Mouse (Mus musculus) liver, postnatal 0 days (tissue): ENCODE measurements around the gene Ascl1. TPM values are rescaled to one million over a fixed set of nuclear protein-coding genes. Genes with fewer than 3 reads are reported as not detected.

Experiments used
- ATAC-seq: fragments of 200-750 bp; cut with Nextera tagmentation; 2 replicates; pipeline ENCODE4 v1.8.0; 2017; ENCODE audit warnings: mild to moderate bottlenecking, moderate library complexity
- DNase-seq: peaks from one replicate; pipeline ENCODE4 v3.0.0-alpha.2; 2016
- H3K27ac ChIP-seq: fragments of 300-500 bp; sonication (generic); 2 replicates; pipeline ENCODE4 v1.5.1; 2014; ENCODE audit warnings: antibody characterized with exemption, moderate library complexity, mild to moderate bottlenecking, low read depth
- H3K27me3 ChIP-seq: fragments of 300-500 bp; sonication (generic); 2 replicates; pipeline ENCODE4 v1.6.1; 2014; ENCODE audit warnings: low read length, control low read depth, mixed read lengths; ENCODE audit not compliant: insufficient read depth
- H3K36me3 ChIP-seq: fragments of 300-500 bp; sonication (generic); replicated peaks from 2 replicates; pipeline ENCODE4 v1.6.1; 2014; ENCODE audit warnings: mild to moderate bottlenecking, control low read depth, low read length, moderate library complexity, mixed read lengths; ENCODE audit not compliant: insufficient read depth
- H3K4me1 ChIP-seq: fragments of 300-500 bp; sonication (generic); 2 replicates; pipeline ENCODE4 v1.6.1; 2014; ENCODE audit warnings: antibody characterized with exemption, mild to moderate bottlenecking, control low read depth; ENCODE audit not compliant: insufficient read depth
- H3K4me2 ChIP-seq: fragments of 300-500 bp; sonication (generic); 2 replicates; pipeline ENCODE4 v1.6.1; 2014; ENCODE audit warnings: low read depth, mild to moderate bottlenecking, low read length, moderate library complexity, mixed read lengths
- H3K4me3 ChIP-seq: fragments of 300-500 bp; sonication (generic); 2 replicates; pipeline ENCODE4 v1.5.1; 2014; ENCODE audit warnings: low read depth, low read length
- H3K9ac ChIP-seq: fragments of 300-500 bp; sonication (generic); replicated peaks from 2 replicates; pipeline ENCODE4 v1.6.1; 2014; ENCODE audit warnings: mild to moderate bottlenecking, moderate library complexity
- H3K9me3 ChIP-seq: fragments of 300-500 bp; sonication (generic); 2 replicates; pipeline ENCODE4 v1.6.1; 2016; ENCODE audit warnings: mild to moderate bottlenecking, control low read depth, low read length, mixed read lengths
- CTCF ChIP-seq: sonication (generic); IDR thresholded peaks from 2 replicates; pipeline ENCODE4 v1.5.1; 2016; ENCODE audit warnings: antibody characterized with exemption, low read depth
- EP300 ChIP-seq: IDR thresholded peaks from 2 replicates; pipeline ENCODE4 v1.6.1; 2016; ENCODE audit warnings: antibody characterized with exemption, low read depth, mild to moderate bottlenecking
- WGBS: fragments of 180-500 bp; shearing (Covaris S2); extraction: QIAGEN DNeasy Blood & Tissue Kit; methylation state at CpG from one replicate; pipeline ENCODE4 v1.1.7; 2014; ENCODE audit not compliant: insufficient replicate concordance; 5-methylcytosine and 5-hydroxymethylcytosine counted together
- polyA plus RNA-seq: library from polyadenylated mRNA; unstranded; fragments of >200 nt; fragmentation: Nextera tagmentation; extraction: Ambion mirVana; gene quantifications from 2 replicates; pipeline ENCODE4 v1.2.1, GENCODE M21; 2015

The Ascl1 gene
- polyA plus RNA-seq, 1 experiment from 2014 or later = not detected

GRCm38 (mm10) chr10:87508581-87508980 is 15.1 kb upstream of the Ascl1 start:
- Histone ChIP-seq H3K4me2 (no peak overlapping the region), H3K4me3 (no peak overlapping the region), H3K9ac (no peak overlapping the region), H3K27ac (no peak overlapping the region), H3K4me1 (no peaks in the 10 kb centered on the region), H3K36me3 (no peaks in the 10 kb centered on the region), H3K27me3 (no peaks in the 10 kb centered on the region), H3K9me3 (no peaks in the 10 kb centered on the region)
- TF ChIP-seq CTCF = no peak
- TF ChIP-seq EP300 = no peak
- WGBS = 71% methylated on average over 4 of the region's 4 CpGs
- DNase-seq (no peak), ATAC-seq (no peak)

GRCm38 (mm10) chr10:87503946-87504345 is 10.5 kb upstream of the Ascl1 start:
- H3K4me3 ChIP-seq = no peak overlapping the region
- H3K27ac ChIP-seq = no peak overlapping the region
- H3K4me2 ChIP-seq = no peak overlapping the region
- H3K9ac ChIP-seq = no peak overlapping the region
- H3K36me3 ChIP-seq = no peaks in the 10 kb centered on the region
- DNase-seq = peak; percentile 44
- WGBS = 3% methylated on average over 10 of the region's 10 CpGs
- H3K9me3 ChIP-seq = no peaks in the 10 kb centered on the region
- ATAC-seq = no peak
- no peaks in the 10 kb centered on the region for H3K4me1 ChIP-seq
- peaks cover 22% of the 10 kb centered on the region for H3K27me3 ChIP-seq
- TF ChIP-seq EP300 = no peak
- peak; percentile 83 for TF ChIP-seq CTCF

GRCm38 (mm10) chr10:87502283-87502682 is 8.8 kb upstream of the Ascl1 start:
- Histone ChIP-seq H3K4me3 (no peak overlapping the region), H3K9me3 (peaks cover 3% of the 10 kb centered on the region; the same call in 1 of the 2 replicates), H3K36me3 (no peaks in the 10 kb centered on the region), H3K4me2 (no peak overlapping the region), H3K27me3 (peaks cover 30% of the 10 kb centered on the region), H3K9ac (no peak overlapping the region), H3K4me1 (no peaks in the 10 kb centered on the region), H3K27ac (no peak overlapping the region)
- ATAC-seq (no peak), DNase-seq (no peak)
- 0 out of 2 replicates have a peak, but pooled peaks have one; percentile 4 for TF ChIP-seq CTCF
- TF ChIP-seq EP300 = no peak
- 20% methylated on average over 5 of the region's 5 CpGs for WGBS

GRCm38 (mm10) chr10:87501659-87502042 is 8.2 kb upstream of the Ascl1 start:
- Histone ChIP-seq H3K9ac (no peak overlapping the region), H3K4me2 (no peak overlapping the region), H3K4me3 (no peak overlapping the region), H3K27ac (no peak overlapping the region), H3K27me3 (peaks cover 32% of the 10 kb centered on the region), H3K36me3 (no peaks in the 10 kb centered on the region), H3K9me3 (peaks cover 3% of the 10 kb centered on the region; the same call in 1 of the 2 replicates), H3K4me1 (no peaks in the 10 kb centered on the region)
- no peak for ATAC-seq
- 23% methylated on average over 7 of the region's 7 CpGs for whole genome bisulfite sequencing
- no peak for DNase-seq
- TF ChIP-seq CTCF = no peak
- no peak for TF ChIP-seq EP300

GRCm38 (mm10) chr10:87500926-87501658 is 7.6 kb upstream of the Ascl1 start:
- no peaks in the 10 kb centered on the region for H3K36me3 ChIP-seq
- no peak overlapping the region for H3K4me2 ChIP-seq
- peaks cover 34% of the 10 kb centered on the region for H3K27me3 ChIP-seq
- DNase-seq (no peak), ATAC-seq (no peak)
- H3K9ac ChIP-seq = no peak overlapping the region
- no peaks in the 10 kb centered on the region for H3K4me1 ChIP-seq
- TF ChIP-seq CTCF (no peak), EP300 (no peak)
- H3K27ac ChIP-seq = no peak overlapping the region
- WGBS = 19% methylated on average over 20 of the region's 20 CpGs
- H3K4me3 ChIP-seq = no peak overlapping the region
- H3K9me3 ChIP-seq = peaks cover 3% of the 10 kb centered on the region; the same call in 1 of the 2 replicates

GRCm38 (mm10) chr10:87497056-87497455 is 3.6 kb upstream of the Ascl1 start:
- peaks cover 63% of the 10 kb centered on the region for H3K27me3 ChIP-seq

More at GRCm38 (mm10) chr10:87497056-87497455, 3.6 kb upstream of the Ascl1 start:
- WGBS = 73% methylated on average over 2 of the region's 2 CpGs
- H3K9me3 ChIP-seq = peaks cover 3% of the 10 kb centered on the region; the same call in 1 of the 2 replicates
- DNase-seq (no peak), ATAC-seq (no peak)
- H3K4me1 ChIP-seq = peaks cover 3% of the 10 kb centered on the region; the same call in 1 of the 2 replicates
- H3K4me3 ChIP-seq = no peak overlapping the region
- no peak overlapping the region for H3K4me2 ChIP-seq
- no peak for TF ChIP-seq EP300
- no peak for TF ChIP-seq CTCF
- no peaks in the 10 kb centered on the region for H3K36me3 ChIP-seq
- no peak overlapping the region for H3K27ac ChIP-seq
- no peak overlapping the region for H3K9ac ChIP-seq
